Mouse (Mus musculus) small intestine, adult 2 months (tissue): Measurements from ENCODE around the gene Kcnmb1. TPM values are rescaled to one million over a fixed set of nuclear protein-coding genes. Genes with fewer than 3 reads are reported as not detected.

Experiments used
- H3K27ac ChIP-seq: fragments of 200-500 bp; 2 replicates; pipeline ENCODE4 v1.5.1; 2012; ENCODE audit warnings: low read depth, low read length, control low read depth, inconsistent platforms; ENCODE audit not compliant: insufficient read depth
- H3K27me3 ChIP-seq: fragments of 200-500 bp; 2 replicates; pipeline ENCODE4 v1.6.1; 2012; ENCODE audit warnings: mild to moderate bottlenecking, moderate library complexity, low read length, inconsistent platforms; ENCODE audit not compliant: control insufficient read depth, insufficient read depth
- H3K36me3 ChIP-seq: fragments of 200-500 bp; 2 replicates; pipeline ENCODE4 v1.6.1; 2012; ENCODE audit warnings: mild to moderate bottlenecking, low read length, control low read depth, inconsistent platforms; ENCODE audit not compliant: control insufficient read depth, insufficient read depth
- H3K4me1 ChIP-seq: fragments of 200-500 bp; 2 replicates; pipeline ENCODE4 v1.6.1; 2012; ENCODE audit warnings: low read length, inconsistent platforms, mixed read lengths; ENCODE audit not compliant: control insufficient read depth, insufficient read depth, insufficient read length
- H3K4me3 ChIP-seq: fragments of 200-500 bp; 2 replicates; pipeline ENCODE4 v1.5.1; 2012; ENCODE audit warnings: low read depth, mild to moderate bottlenecking, control low read depth, inconsistent platforms, low read length, moderate library complexity
- CTCF ChIP-seq: fragments of 200-500 bp; IDR thresholded peaks from 2 replicates; pipeline ENCODE4 v1.5.1; 2012; ENCODE audit warnings: low read depth, mild to moderate bottlenecking, control low read depth, inconsistent platforms, low read length, moderate library complexity, mixed read lengths; ENCODE audit not compliant: insufficient replicate concordance, insufficient read length; ENCODE audit errors: extremely low read depth
- POLR2A ChIP-seq: fragments of 200-500 bp; IDR thresholded peaks from 2 replicates; pipeline ENCODE4 v1.6.1; 2012; ENCODE audit warnings: low read depth, mild to moderate bottlenecking, control low read depth, inconsistent platforms, low read length, moderate library complexity
- WGBS: fragments of 180-500 bp; shearing (Covaris S2); methylation state at CpG from one replicate; pipeline ENCODE4 v1.1.7; 2018; 5-methylcytosine and 5-hydroxymethylcytosine counted together
- polyA plus RNA-seq: library from polyadenylated mRNA; depleted of rRNA; stranded (reverse); fragments of >200 nt; gene quantifications from 2 replicates; pipeline ENCODE4 v1.2.3, GENCODE M21; 2012

The Kcnmb1 gene
- polyA plus RNA-seq, 1 experiment = 2.1 TPM

DNA sequence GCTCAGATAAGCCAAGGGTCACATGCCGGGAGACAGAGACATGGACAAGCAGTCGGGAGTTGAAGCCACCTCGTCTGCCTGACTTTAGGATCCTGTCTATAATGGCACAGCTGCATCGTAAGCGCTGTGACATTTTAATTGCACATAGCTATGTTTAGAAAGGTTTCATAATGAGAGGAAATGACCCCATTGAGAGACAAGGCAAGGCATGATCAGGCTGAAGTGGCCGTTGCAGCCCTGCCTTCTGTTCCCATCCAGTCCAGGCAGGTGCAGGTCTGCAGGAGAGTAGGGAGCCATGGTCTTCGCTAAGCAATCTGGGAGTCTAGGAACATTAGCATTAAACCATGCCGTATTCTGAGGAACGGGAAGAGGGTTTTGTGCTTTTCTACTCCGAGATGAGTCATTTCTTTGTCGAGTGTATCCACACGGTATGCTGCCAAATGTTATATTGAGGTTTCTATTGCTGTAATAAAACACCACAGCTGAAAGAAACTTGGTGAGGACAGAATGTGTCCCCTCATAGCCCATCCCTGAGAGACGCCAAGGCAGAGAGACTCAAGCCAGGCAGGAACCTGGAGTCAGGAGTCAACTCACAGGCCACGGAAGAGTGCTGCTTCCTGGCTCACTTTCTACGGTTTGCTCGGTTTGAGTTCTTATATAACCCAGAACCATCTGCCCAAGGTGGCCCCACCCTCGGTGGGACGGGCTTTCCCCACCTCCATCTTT lies 30.3 kb upstream of the Kcnmb1 start:
- 16% methylated on average over 18 of the region's 18 CpGs for WGBS
- Histone ChIP-seq H3K4me3 (peak overlapping the region; percentile 44), H3K27me3 (no peaks in the 10 kb centered on the region), H3K27ac (peak overlapping the region; percentile 68), H3K4me1 (peaks cover 8% of the 10 kb centered on the region; the same call in 1 of the 2 replicates), H3K36me3 (no peaks in the 10 kb centered on the region)
- no peak for TF ChIP-seq CTCF
- TF ChIP-seq POLR2A = 0 out of 2 replicates have a peak, but pooled peaks have one; percentile 18

DNA sequence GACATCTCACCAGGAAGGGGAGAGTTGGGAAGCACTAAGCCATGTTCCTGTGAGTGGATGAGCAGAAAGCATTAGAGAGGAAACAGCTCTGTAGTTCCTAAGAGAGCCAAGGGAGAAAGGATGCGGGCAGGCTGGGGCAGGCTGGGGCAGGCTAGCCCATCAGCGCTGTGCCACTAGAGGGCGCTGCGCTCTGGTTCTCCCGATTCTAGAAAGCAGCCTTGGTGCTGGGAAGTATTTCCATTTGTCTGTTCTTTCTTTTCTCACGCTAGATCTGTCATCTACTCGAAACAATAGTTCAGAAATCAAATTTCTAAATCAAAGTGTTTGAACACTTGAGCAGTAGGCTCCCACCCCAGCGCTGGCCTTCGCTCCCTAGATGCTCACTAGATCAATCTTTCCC lies 28.5 kb upstream of the Kcnmb1 start:
- TF ChIP-seq CTCF (peak; percentile 48; the same call in 1 of the 2 replicates), POLR2A (no peak)
- Histone ChIP-seq H3K27ac (no peak overlapping the region), H3K4me1 (peaks cover 8% of the 10 kb centered on the region; the same call in 1 of the 2 replicates), H3K36me3 (no peaks in the 10 kb centered on the region), H3K27me3 (no peaks in the 10 kb centered on the region), H3K4me3 (no peak overlapping the region)
- 67% methylated on average over 9 of the region's 9 CpGs for WGBS

GRCm38 (mm10) chr11:33937641-33938040 lies 25.2 kb upstream of the Kcnmb1 start:
- Histone ChIP-seq H3K4me3 (no peak overlapping the region), H3K27ac (no peak overlapping the region), H3K27me3 (no peaks in the 10 kb centered on the region), H3K36me3 (no peaks in the 10 kb centered on the region), H3K4me1 (peaks cover 4% of the 10 kb centered on the region; the same call in 1 of the 2 replicates)
- TF ChIP-seq POLR2A (no peak), CTCF (no peak)
- WGBS = 74% methylated on average over 8 of the region's 8 CpGs

- no peak overlapping the region for H3K4me3 ChIP-seq
- no peaks in the 10 kb centered on the region for H3K36me3 ChIP-seq
- WGBS = 58% methylated on average over 7 of the region's 7 CpGs
- no peaks in the 10 kb centered on the region for H3K4me1 ChIP-seq
- peak overlapping the region; percentile 46 for H3K27ac ChIP-seq
- TF ChIP-seq POLR2A (no peak), CTCF (no peak)
- no peaks in the 10 kb centered on the region for H3K27me3 ChIP-seq
These were observed 24.1 kb upstream of the Kcnmb1 start for GRCm38 (mm10) chr11:33938561-33939274.

GRCm38 (mm10) chr11:33939456-33940113 lies 23.2 kb upstream of the Kcnmb1 start:
- H3K4me1 ChIP-seq = no peaks in the 10 kb centered on the region
- H3K27ac ChIP-seq = peak overlapping the region; percentile 46

DNA sequence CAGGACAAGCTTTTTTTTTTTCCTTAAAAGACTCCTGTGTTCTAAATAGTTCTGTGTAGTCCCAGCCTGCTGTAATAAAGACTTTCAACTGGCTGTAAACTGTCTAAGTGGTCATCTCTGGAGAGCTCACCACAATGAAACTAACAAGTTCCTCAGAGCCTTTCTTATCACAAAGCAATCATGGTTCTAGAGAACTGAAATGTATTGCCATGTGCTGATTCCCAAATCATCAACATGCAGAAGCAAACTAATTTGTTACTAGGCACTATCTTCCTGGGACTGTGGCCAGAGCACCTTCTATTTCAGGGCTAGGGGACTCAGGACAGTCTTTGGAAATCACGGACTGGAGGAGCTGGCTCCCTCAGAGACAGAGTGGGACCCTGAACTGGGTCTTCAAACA lies 19.2 kb upstream of the Kcnmb1 start:
- Histone ChIP-seq H3K36me3 (no peaks in the 10 kb centered on the region), H3K4me3 (no peak overlapping the region), H3K27ac (no peak overlapping the region), H3K4me1 (no peaks in the 10 kb centered on the region), H3K27me3 (no peaks in the 10 kb centered on the region)
- no peak for TF ChIP-seq CTCF
- no peak for TF ChIP-seq POLR2A
- 68% methylated on average over 1 of the region's 1 CpGs for WGBS

More at GRCm38 (mm10) chr11:33939456-33940113, 23.2 kb upstream of the Kcnmb1 start:
- no peak for TF ChIP-seq POLR2A
- TF ChIP-seq CTCF = no peak
- H3K36me3 ChIP-seq = no peaks in the 10 kb centered on the region
- no peaks in the 10 kb centered on the region for H3K27me3 ChIP-seq
- WGBS = 51% methylated on average over 4 of the region's 4 CpGs
- H3K4me3 ChIP-seq = no peak overlapping the region
